Mouse (Mus musculus) cerebellum, adult 2 months (tissue): ENCODE measurements around the gene Phf21a.

ENCODE experiments used
- CTCF ChIP-seq: fragments of 200-500 bp; IDR thresholded peaks from 2 replicates; pipeline ENCODE4 v1.5.1; 2011; ENCODE audit warnings: low read depth, mild to moderate bottlenecking, control low read depth, low read length, moderate library complexity, borderline replicate concordance; ENCODE audit not compliant: insufficient read depth
- POLR2A ChIP-seq: fragments of 200-500 bp; IDR thresholded peaks from 2 replicates; pipeline ENCODE4 v1.6.1; 2011; ENCODE audit warnings: low read length, control low read depth, borderline replicate concordance; ENCODE audit not compliant: insufficient read depth

DNA sequence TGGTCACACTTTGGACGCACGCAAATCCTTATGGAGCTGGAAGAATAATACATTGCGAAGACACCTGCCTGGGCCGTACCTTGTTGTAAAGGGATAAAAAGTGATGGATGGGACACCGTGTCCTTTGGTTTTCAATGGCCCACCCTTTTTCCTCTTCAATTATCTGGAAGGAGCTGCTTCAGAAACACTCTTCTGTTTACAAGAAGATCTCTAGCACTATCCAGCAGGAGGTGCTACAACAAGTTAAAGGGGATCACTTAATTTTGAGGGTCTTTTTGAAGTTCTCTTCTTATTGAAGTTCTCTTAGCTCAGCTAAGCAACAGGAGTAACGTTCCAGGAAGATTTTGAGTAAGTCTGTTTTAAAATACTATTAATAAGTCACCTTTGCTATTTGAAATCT lies 94.1 kb downstream of the Phf21a start:
- no peak for TF ChIP-seq CTCF
- TF ChIP-seq POLR2A: no peak
